Mouse (Mus musculus): ENCODE data around the gene Xrn1. TPM values are rescaled to one million over a fixed set of nuclear protein-coding genes. Genes with fewer than 3 reads are reported as not detected.
"Not testable (repeated sequence)": the region's sequence is repeated elsewhere in the genome, so short reads cannot be mapped to it uniquely, and the experiment has no call there.

The Xrn1 gene
- polyA plus RNA-seq (2012; rRNA removed) = 11.9 and 14.0 TPM in 2 replicates

- DNase-seq (ENCODE audit: extremely low spot score in 1 of 2, low spot score in 1 of 2) = peak; percentile 80 to 95
Measured at GRCm38 (mm10) chr9:95954585-95955461, at the start of gene Xrn1. Xrn1 (plus strand) TSS chr9:95954760.

DNA sequence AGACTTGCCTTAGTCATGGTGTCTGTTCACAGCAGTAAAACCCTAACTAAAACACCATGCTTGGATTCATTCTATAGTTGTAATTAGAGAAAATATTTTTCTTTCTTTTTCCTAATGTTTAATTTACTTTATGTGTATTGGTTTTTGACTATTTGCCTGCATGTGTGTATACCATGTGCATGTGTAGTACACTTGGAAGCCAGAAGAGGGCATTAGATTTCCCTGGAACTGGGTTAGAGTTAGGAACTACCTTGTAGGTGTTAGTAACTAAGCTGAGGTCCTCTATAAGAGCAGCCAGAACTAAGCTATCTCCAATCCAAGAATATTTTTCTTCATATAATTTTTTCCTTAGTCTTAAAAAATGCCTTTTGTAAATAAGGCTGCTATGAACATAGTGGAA lies 21.7 kb upstream of the Xrn1 start:
- DNase-seq (ENCODE audit: extremely low spot score in 1 of 2, low spot score in 1 of 2) = no peak

- no peak for DNase-seq (ENCODE audit: extremely low spot score in 1 of 2, low spot score in 1 of 2)
Measured at GRCm38 (mm10) chr9:95953658-95954057, 902 bp upstream of the Xrn1 start.

DNA sequence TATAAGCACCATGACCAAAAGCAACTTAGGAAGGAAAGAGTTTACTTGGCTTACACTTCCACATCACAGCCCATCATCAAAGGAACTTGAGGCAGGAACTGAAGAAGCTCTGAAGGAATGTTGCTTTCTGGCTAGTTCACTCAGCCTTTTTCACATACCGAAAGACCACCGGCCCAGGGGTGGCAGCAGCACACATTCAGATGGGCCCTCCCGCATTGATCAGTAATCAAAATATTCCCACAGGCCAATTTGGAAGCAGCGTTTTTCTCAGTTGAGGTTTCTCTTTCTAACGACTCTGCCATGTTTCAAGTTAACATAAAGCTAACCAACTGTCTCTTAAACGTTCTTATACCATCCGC lies 355 bp upstream of the Xrn1 start:
- no peak for DNase-seq (ENCODE audit: extremely low spot score in 1 of 2, low spot score in 1 of 2)

DNA sequence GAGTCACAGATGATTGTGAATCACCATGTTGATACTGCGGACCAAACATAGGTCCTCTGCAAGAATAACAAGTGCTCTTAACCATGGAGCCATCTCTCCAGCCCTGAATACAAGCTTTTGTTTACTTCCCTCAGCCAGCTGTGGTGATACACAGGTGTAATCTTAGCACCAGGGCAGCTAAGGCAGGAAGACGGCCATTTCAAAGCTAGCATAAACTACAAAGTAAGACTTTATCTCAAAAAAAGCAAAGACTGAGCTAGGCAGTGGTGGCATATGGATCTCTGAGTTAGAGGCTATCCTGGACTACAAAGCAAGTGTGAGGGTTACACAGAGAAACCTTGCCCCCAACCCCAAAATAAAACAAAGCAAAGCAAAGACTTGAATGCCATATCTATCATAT lies 3.1 kb downstream of the Xrn1 start:
- no peak for DNase-seq (ENCODE audit: extremely low spot score in 1 of 2, low spot score in 1 of 2)

GRCm38 (mm10) chr9:95958041-95958730 lies 3.6 kb downstream of the Xrn1 start:
- no peak for DNase-seq (ENCODE audit: extremely low spot score in 1 of 2, low spot score in 1 of 2)

GRCm38 (mm10) chr9:95958731-95959105 lies 4.2 kb downstream of the Xrn1 start:
- not testable (repeated sequence) for DNase-seq (ENCODE audit: extremely low spot score in 1 of 2, low spot score in 1 of 2)

GRCm38 (mm10) chr9:95959246-95959645 lies 4.7 kb downstream of the Xrn1 start:
- no peak for DNase-seq (ENCODE audit: extremely low spot score in 1 of 2, low spot score in 1 of 2)

DNA sequence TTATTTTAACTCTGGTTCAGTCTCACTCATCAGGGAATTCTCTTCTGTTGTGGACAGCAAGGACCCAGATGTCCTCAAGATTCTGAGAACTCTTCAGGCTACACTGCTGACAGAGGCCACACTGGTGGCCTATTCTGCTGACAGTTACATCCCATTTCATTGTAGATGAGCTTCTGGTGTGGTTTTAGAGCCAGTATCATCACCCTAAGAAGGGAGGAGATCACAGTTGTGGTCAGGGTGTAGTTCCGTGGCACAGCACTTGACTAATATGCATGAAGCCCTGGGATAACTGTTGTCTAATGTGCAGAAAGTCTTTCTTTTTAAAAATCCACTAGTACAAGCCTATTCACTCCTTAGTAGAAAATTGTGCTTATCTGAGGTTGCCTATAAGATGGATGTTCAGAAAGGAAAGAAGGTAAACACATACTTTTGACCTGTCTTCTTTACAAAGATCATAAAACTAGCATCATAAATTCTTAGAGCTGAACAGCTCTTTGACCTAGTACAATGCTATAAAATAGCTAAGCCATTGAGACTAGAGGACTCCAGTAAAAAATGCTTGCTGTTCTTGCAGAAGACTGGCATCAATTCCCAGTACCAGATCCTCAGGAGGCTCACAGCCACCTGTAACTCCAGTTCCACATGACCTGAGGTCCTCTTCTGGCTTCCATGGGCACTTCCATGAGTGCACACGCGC lies 5.3 kb downstream of the Xrn1 start:
- DNase-seq (ENCODE audit: extremely low spot score in 1 of 2, low spot score in 1 of 2) = no peak

DNA sequence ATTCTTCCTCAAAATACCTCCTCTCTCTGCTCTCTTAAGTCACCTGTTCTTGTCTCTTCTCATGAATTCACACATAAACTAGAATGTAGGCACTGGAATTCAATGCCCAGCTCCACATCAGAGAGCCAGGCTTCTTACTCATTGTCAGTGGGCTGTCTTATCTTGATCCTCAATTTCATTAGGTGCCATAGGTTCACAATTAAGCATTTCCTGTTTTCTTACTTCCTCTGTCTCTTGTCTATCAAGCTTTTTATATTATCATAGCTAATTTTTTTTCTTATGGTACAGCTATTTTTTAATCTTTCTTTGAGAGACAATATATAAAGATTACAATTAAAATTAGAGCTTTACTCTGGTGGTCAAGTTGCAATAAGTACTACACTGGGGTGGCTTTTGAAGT lies 6.5 kb downstream of the Xrn1 start:
- no peak for DNase-seq (ENCODE audit: extremely low spot score in 1 of 2, low spot score in 1 of 2)

DNA sequence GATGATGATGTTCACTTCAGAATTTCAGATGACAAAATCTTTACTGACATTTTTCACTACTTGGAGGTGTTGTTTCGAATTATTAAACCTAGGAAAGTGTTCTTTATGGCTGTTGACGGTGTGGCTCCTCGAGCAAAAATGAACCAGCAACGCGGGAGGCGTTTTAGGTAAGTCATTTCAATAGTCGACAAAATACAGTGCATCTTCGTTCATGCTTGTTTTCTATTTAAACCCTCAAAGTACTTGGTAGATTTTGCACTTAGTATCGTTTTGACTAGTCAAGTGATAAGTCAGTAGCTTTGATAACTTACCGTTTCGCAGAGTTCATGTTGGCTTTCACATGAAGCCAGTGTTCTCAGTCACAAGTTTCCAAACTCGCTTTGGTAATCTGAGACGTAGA lies 9.5 kb downstream of the Xrn1 start:
- DNase-seq (ENCODE audit: extremely low spot score in 1 of 2, low spot score in 1 of 2) = no peak

GRCm38 (mm10) chr9:95978279-95978678 lies 23.7 kb downstream of the Xrn1 start:
- no peak for DNase-seq (ENCODE audit: extremely low spot score in 1 of 2, low spot score in 1 of 2)

DNA sequence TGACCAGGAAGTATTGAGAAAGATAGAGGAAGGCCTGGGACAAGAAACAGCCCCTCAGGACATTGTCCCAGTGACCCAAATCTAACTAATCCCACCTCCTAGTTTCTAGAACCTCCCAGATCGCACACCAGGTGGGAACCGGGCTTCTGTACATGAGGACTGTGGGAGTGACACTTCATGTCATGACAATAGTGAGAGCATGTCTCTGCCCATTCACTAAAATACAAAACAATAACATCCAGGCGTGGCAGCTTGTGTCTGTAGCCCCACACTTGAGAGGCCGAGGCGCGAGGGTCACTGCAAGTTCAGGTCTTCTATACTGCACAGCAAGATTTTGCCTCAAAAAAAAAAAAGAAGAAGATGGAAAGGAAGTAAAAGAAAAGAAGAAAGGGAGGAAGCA lies 25.3 kb downstream of the Xrn1 start:
- no peak for DNase-seq (ENCODE audit: extremely low spot score in 1 of 2, low spot score in 1 of 2)

DNA sequence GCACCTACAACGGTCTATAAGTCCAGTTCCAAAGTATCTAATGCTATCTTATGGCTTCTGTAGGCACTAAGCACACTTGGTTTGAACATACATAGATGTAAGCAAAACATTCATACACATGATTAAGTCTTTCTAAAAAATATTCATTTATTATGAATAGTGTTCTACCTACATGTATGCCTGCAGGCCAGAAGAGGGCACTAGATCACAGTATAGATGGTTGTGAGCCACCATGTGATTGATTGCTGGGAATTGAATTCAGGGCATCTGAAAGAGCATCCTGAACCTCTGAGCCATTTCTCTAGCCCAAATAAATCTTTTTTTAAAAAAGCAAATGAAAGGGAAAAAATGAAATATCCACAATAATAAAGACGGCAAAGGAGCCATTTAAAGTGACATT lies 37.7 kb downstream of the Xrn1 start:
- no peak for DNase-seq (ENCODE audit: extremely low spot score in 1 of 2, low spot score in 1 of 2)

GRCm38 (mm10) chr9:96004455-96004854 lies 49.9 kb downstream of the Xrn1 start:
- DNase-seq (ENCODE audit: extremely low spot score in 1 of 2, low spot score in 1 of 2) = no peak

DNA sequence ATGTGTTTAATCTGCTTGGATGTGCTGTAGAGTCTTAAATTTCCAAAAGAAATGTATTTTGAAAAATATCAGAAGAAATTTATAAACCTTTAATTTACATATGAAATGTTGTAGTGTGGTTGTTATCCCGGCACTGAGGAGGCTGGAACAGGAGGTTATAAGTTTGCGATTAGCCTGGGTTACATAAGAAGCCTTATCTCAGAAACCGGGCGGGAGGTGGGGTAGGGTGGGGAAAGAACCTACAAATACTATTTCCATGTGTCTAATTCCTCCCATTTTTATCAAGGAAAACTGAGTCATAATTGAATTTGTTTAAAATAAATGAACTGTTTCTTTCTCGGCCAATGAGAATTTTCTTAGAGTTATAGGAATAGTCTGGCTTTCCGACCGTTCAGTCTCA lies 56.1 kb downstream of the Xrn1 start:
- DNase-seq (ENCODE audit: extremely low spot score in 1 of 2, low spot score in 1 of 2) = no peak

DNA sequence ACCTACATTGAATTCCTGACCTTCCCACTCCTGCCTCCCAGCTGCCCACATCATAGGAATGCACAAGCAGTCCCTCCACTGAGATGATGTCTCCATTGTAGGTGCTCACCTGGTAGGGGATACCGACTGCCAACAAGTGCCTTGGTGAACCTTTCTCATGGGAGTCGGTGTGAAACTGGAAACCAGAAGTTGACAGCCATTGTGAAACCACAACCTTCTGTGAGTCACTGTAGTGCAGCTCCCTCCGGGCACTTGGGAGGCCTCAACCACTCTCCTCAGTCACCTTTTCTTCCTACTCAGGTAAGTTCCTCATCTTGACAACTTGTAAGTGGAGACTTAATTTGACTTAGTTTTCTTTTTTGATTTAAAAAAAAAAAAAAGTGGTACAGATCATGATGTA lies 69.4 kb downstream of the Xrn1 start:
- no peak for DNase-seq (ENCODE audit: extremely low spot score in 1 of 2, low spot score in 1 of 2)

- no peak for DNase-seq (ENCODE audit: extremely low spot score in 1 of 2, low spot score in 1 of 2)
Measured at GRCm38 (mm10) chr9:96027913-96028312, 73.4 kb downstream of the Xrn1 start.

DNA sequence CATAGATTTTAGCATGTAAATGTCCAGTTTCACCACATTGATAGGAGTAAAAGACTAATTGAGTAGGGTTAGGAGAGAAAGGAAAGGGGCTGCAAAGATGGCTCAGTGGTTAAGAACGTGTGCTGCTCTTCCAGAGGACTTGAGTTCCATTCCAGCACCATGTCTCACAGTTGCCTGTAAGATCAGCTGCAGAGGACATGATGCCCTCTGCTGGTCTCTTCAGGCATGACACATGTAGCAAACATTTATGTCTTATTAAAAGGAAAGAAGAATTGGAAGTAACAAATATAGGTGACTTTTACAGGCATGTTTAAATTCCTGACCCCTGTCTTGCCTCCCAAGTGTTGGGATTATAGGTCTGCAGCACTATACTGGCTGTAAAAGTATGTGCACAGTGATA lies 74.3 kb downstream of the Xrn1 start:
- DNase-seq (ENCODE audit: extremely low spot score in 1 of 2, low spot score in 1 of 2) = peak in 1 of 2 experiments; percentile 50

DNA sequence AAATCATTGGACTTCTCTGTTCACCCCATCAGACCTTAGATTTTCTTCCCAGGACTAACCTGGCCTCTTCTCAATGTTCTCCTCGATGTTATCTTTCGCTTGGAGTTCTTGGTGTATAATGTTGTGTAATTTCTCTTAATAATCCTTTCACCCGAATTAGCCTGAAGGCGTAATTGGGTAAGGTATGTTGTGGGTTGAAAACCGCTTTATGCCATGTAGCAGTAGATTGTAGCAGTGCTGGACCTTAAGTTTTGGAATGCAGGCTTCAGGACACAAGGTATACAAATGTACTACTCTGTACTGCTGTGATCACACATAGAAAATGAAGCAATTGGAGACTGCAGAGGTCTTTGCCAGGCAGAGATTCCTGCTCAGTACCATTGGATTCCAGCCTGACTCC lies 75.3 kb downstream of the Xrn1 start:
- no peak for DNase-seq (ENCODE audit: extremely low spot score in 1 of 2, low spot score in 1 of 2)

DNA sequence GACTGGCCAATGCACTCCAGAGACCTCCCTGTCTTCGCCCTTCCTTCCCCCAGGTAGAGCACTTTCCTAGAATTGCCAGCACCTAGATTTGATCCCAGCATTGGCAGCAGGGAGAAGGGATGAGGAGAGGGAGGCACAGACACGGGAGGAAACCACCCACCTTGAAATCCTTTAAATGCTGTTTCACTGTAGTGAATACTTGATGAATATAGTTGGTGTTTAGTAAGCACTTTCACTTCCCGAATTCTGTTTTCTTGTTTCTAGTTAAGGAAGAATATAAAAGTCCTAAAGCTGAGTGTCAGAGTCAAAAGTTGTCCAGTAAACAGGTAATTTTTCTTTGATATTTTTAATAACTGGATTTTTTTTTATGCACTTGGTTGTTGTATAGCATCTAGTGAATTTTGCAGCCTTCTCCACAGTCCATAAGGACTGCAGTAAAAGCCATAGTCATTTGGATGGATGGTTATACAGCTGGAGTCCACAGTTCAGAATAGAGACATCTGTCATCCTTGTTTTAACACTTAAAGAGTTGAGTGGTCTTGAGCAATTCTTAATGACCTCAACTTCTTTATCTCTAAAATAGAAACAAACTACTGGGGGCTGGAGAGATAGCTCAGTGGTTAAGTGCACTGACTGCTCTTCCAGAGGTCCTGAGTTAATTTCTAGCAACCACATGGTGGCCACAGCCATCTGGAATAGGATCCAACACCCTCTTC lies 81.0 kb downstream of the Xrn1 start:
- no peak for DNase-seq (ENCODE audit: extremely low spot score in 1 of 2, low spot score in 1 of 2)

Data from frontal cortex, adult 2 months (tissue).